Mouse (Mus musculus): Measurements from ENCODE around the gene Chtf18. TPM values are rescaled to one million over a fixed set of nuclear protein-coding genes. Genes with fewer than 3 reads are reported as not detected.
A peak's percentile ranks its signal among the peaks of the same experiment; 100 is the strongest.

The Chtf18 gene
- 11.8 and 17.7 TPM in 2 replicates for polyA plus RNA-seq (2015; fragmentation: Nextera tagmentation; extraction: Ambion mirVana)

GRCm38 (mm10) chr17:25727265-25728008 lies at the start of gene Chtf18, which contains the start of gene Rpusd1:
TSS of gene Chtf18 (minus strand) at chr17:25727419.
TSS of gene Rpusd1 (plus strand) at chr17:25727670.
- peak; percentile 99 for ATAC-seq (replicated peaks; ENCODE audit: insufficient number of reproducible peaks, insufficient read depth, low FRiP score, low read depth)
- H3K4me2 ChIP-seq = peak within 1 kb of the TSS; percentile 97
- no peak within 1 kb of the TSS for H3K27ac ChIP-seq
- no peaks in the 10 kb centered on the region for H3K9me3 ChIP-seq (replicated peaks)
- H3K9ac ChIP-seq = peak within 1 kb of the TSS; percentile 77
- peak within 1 kb of the TSS; percentile 63 for H3K4me3 ChIP-seq
- under 1% methylated on average over 37 of the region's 37 CpGs for WGBS
- no peaks in the 10 kb centered on the region; the same call in 1 of the 2 replicates for H3K36me3 ChIP-seq
- H3K4me1 ChIP-seq (replicated peaks) = peaks cover 22% of the 10 kb centered on the region
- no peaks in the 10 kb centered on the region for H3K27me3 ChIP-seq

GRCm38 (mm10) chr17:25775318-25776062 lies 48.3 kb upstream of the Chtf18 start:
- H3K4me2 ChIP-seq = no peak overlapping the region
- 77% methylated on average over 10 of the region's 10 CpGs for WGBS
- no peak for ATAC-seq (replicated peaks; ENCODE audit: insufficient number of reproducible peaks, insufficient read depth, low FRiP score, low read depth)

GRCm38 (mm10) chr17:25773549-25774120 lies 46.4 kb upstream of the Chtf18 start, which contains the start of gene Narfl:
TSS of gene Narfl (plus strand) at chr17:25773776.
- Histone ChIP-seq H3K36me3 (peaks cover 15% of the 10 kb centered on the region), H3K9me3 (replicated peaks) (no peaks in the 10 kb centered on the region), H3K9ac (peak within 1 kb of the TSS; percentile 95), H3K27ac (peak within 1 kb of the TSS; percentile 61), H3K4me2 (peak within 1 kb of the TSS; percentile 82), H3K4me1 (replicated peaks) (peaks cover 15% of the 10 kb centered on the region), H3K27me3 (peaks cover 11% of the 10 kb centered on the region), H3K4me3 (peak within 1 kb of the TSS; percentile 91)
- WGBS = under 1% methylated on average over 37 of the region's 37 CpGs
- ATAC-seq (replicated peaks; ENCODE audit: insufficient number of reproducible peaks, insufficient read depth, low FRiP score, low read depth) = peak; percentile 83

More at GRCm38 (mm10) chr17:25775318-25776062, 48.3 kb upstream of the Chtf18 start:
- Histone ChIP-seq H3K27ac (no peak overlapping the region), H3K4me3 (no peak overlapping the region), H3K9ac (no peak overlapping the region), H3K27me3 (0 out of 2 replicates have a peak, but pooled peaks cover 3% of the 10 kb centered on the region), H3K36me3 (peaks cover 29% of the 10 kb centered on the region), H3K9me3 (replicated peaks) (no peaks in the 10 kb centered on the region), H3K4me1 (replicated peaks) (peaks cover 15% of the 10 kb centered on the region)

- Histone ChIP-seq H3K27me3 (peaks cover 16% of the 10 kb centered on the region), H3K4me2 (no peak overlapping the region), H3K36me3 (no peaks in the 10 kb centered on the region), H3K9ac (no peak overlapping the region), H3K4me3 (no peak overlapping the region), H3K4me1 (replicated peaks) (peaks cover 6% of the 10 kb centered on the region), H3K9me3 (replicated peaks) (no peaks in the 10 kb centered on the region), H3K27ac (no peak overlapping the region)
- no peak for ATAC-seq (replicated peaks; ENCODE audit: insufficient number of reproducible peaks, insufficient read depth, low FRiP score, low read depth)
- 49% methylated on average over 9 of the region's 9 CpGs for WGBS
These were observed 42.1 kb upstream of the Chtf18 start for GRCm38 (mm10) chr17:25769331-25769730.

GRCm38 (mm10) chr17:25765886-25766285 lies 38.7 kb upstream of the Chtf18 start:
- WGBS = 65% methylated on average over 5 of the region's 5 CpGs
- ATAC-seq (replicated peaks; ENCODE audit: insufficient number of reproducible peaks, insufficient read depth, low FRiP score, low read depth) = no peak
- no peaks in the 10 kb centered on the region for H3K9me3 ChIP-seq (replicated peaks)
- no peaks in the 10 kb centered on the region for H3K36me3 ChIP-seq
- H3K4me3 ChIP-seq = no peak overlapping the region
- no peak overlapping the region for H3K27ac ChIP-seq
- H3K4me1 ChIP-seq (replicated peaks) = no peaks in the 10 kb centered on the region
- H3K27me3 ChIP-seq = peaks cover 15% of the 10 kb centered on the region
- H3K9ac ChIP-seq = no peak overlapping the region
- no peak overlapping the region for H3K4me2 ChIP-seq

GRCm38 (mm10) chr17:25762591-25762990 lies 35.4 kb upstream of the Chtf18 start:
- Histone ChIP-seq H3K27me3 (0 out of 2 replicates have a peak, but pooled peaks cover 6% of the 10 kb centered on the region), H3K9ac (no peak overlapping the region), H3K4me3 (no peak overlapping the region), H3K36me3 (no peaks in the 10 kb centered on the region), H3K4me2 (no peak overlapping the region), H3K4me1 (replicated peaks) (no peaks in the 10 kb centered on the region), H3K27ac (no peak overlapping the region), H3K9me3 (replicated peaks) (no peaks in the 10 kb centered on the region)
- ATAC-seq (replicated peaks; ENCODE audit: insufficient number of reproducible peaks, insufficient read depth, low FRiP score, low read depth) = no peak
- WGBS = 29% methylated on average over 3 of the region's 3 CpGs

GRCm38 (mm10) chr17:25761561-25761970 lies 34.3 kb upstream of the Chtf18 start:
- H3K9me3 ChIP-seq (replicated peaks) = no peaks in the 10 kb centered on the region
- no peak for ATAC-seq (replicated peaks; ENCODE audit: insufficient number of reproducible peaks, insufficient read depth, low FRiP score, low read depth)
- no peaks in the 10 kb centered on the region for H3K36me3 ChIP-seq
- H3K27ac ChIP-seq = no peak overlapping the region
- WGBS = 23% methylated on average over 4 of the region's 4 CpGs
- H3K9ac ChIP-seq = no peak overlapping the region; the same call in 1 of the 2 replicates
- no peak overlapping the region for H3K4me2 ChIP-seq
- peaks cover 3% of the 10 kb centered on the region; the same call in 1 of the 2 replicates for H3K4me1 ChIP-seq (replicated peaks)
- no peak overlapping the region for H3K4me3 ChIP-seq
- H3K27me3 ChIP-seq = 0 out of 2 replicates have a peak, but pooled peaks cover 5% of the 10 kb centered on the region

GRCm38 (mm10) chr17:25760148-25760547 lies 32.9 kb upstream of the Chtf18 start:
- no peak for ATAC-seq (replicated peaks; ENCODE audit: insufficient number of reproducible peaks, insufficient read depth, low FRiP score, low read depth)
- no peak overlapping the region for H3K4me3 ChIP-seq
- H3K9ac ChIP-seq = no peak overlapping the region
- no peaks in the 10 kb centered on the region for H3K36me3 ChIP-seq
- H3K4me1 ChIP-seq (replicated peaks) = peaks cover 3% of the 10 kb centered on the region; the same call in 1 of the 2 replicates
- no peak overlapping the region for H3K4me2 ChIP-seq
- 65% methylated on average over 8 of the region's 8 CpGs for WGBS
- no peak overlapping the region for H3K27ac ChIP-seq
- 0 out of 2 replicates have a peak, but pooled peaks cover 5% of the 10 kb centered on the region for H3K27me3 ChIP-seq
- no peaks in the 10 kb centered on the region for H3K9me3 ChIP-seq (replicated peaks)

- Histone ChIP-seq H3K9me3 (replicated peaks) (no peaks in the 10 kb centered on the region), H3K4me3 (no peak overlapping the region), H3K36me3 (no peaks in the 10 kb centered on the region), H3K9ac (no peak overlapping the region), H3K27me3 (0 out of 2 replicates have a peak, but pooled peaks cover 5% of the 10 kb centered on the region), H3K4me1 (replicated peaks) (peaks cover 3% of the 10 kb centered on the region; the same call in 1 of the 2 replicates), H3K27ac (no peak overlapping the region), H3K4me2 (no peak overlapping the region)
- no peak for ATAC-seq (replicated peaks; ENCODE audit: insufficient number of reproducible peaks, insufficient read depth, low FRiP score, low read depth)
- WGBS = 46% methylated on average over 3 of the region's 3 CpGs
These were observed 30.5 kb upstream of the Chtf18 start for GRCm38 (mm10) chr17:25757691-25758090.

GRCm38 (mm10) chr17:25756378-25757242 lies 29.4 kb upstream of the Chtf18 start:
- ATAC-seq (replicated peaks; ENCODE audit: insufficient number of reproducible peaks, insufficient read depth, low FRiP score, low read depth) = 0 out of 2 replicates have a peak, but pooled peaks have one; percentile 37
- H3K27ac ChIP-seq = 0 out of 2 replicates have a peak overlapping the region, but pooled peaks have one; percentile 12
- no peaks in the 10 kb centered on the region for H3K9me3 ChIP-seq (replicated peaks)
- peaks cover 4% of the 10 kb centered on the region for H3K4me1 ChIP-seq (replicated peaks)
- H3K27me3 ChIP-seq = 0 out of 2 replicates have a peak, but pooled peaks cover 5% of the 10 kb centered on the region
- no peaks in the 10 kb centered on the region for H3K36me3 ChIP-seq
- WGBS = 64% methylated on average over 9 of the region's 9 CpGs
- H3K4me3 ChIP-seq = no peak overlapping the region
- H3K4me2 ChIP-seq = no peak overlapping the region
- H3K9ac ChIP-seq = no peak overlapping the region

Data from heart, embryonic 15.5 days (tissue).